Mouse (Mus musculus) ES-E14 (cell line): ENCODE measurements around the gene Cald1.

Source experiments
- HCFC1 ChIP-seq: IDR thresholded peaks from 2 replicates; pipeline ENCODE4 v1.6.1; 2012; ENCODE audit warnings: low read length, inconsistent platforms, borderline replicate concordance; ENCODE audit not compliant: insufficient read depth
- MAFK ChIP-seq: IDR thresholded peaks from 2 replicates; pipeline ENCODE4 v1.6.1; 2014; ENCODE audit warnings: mild to moderate bottlenecking, low read depth, low read length, inconsistent platforms; ENCODE audit not compliant: insufficient read depth
- ZC3H11A ChIP-seq: IDR thresholded peaks from 2 replicates; pipeline ENCODE4 v1.6.1; 2012; ENCODE audit warnings: low read depth, mild to moderate bottlenecking, inconsistent platforms, low read length, borderline replicate concordance

DNA sequence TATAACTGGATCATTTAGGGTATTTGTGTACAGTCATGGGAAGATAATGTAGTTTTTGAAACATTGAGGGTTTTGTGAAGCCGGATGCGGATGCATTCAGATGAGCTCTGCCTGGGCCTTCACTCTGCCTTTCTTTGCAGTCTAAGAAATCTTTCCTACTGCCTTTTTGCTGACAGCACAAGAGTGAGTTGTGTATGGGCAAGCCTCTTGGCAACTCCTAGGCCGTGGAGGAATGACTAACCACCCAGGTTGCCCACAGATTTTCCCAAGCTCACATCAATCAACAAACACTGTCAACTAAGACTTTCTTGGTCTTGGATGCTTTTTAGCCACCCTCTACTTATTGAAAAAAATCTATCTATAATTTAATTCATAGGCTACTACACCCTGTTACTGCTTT is 26.2 kb downstream of the Cald1 start:
- TF ChIP-seq MAFK, result no peak
- TF ChIP-seq HCFC1, result no peak
- TF ChIP-seq ZC3H11A, result no peak
